Mouse (Mus musculus) bone marrow macrophage, adult 2 months (primary cell): ENCODE results near the gene Gm5168. TPM values are rescaled to one million over a fixed set of nuclear protein-coding genes. Genes with fewer than 3 reads are reported as not detected.
"Not testable (repeated sequence)": the region's sequence is repeated elsewhere in the genome, so short reads cannot be mapped to it uniquely, and the experiment has no call there.

ENCODE experiments used
- H3K27ac ChIP-seq: 2 replicates; pipeline ENCODE4 v1.5.1; 2012; ENCODE audit warnings: low read depth, low read length; ENCODE audit not compliant: insufficient read depth
- H3K4me1 ChIP-seq: 2 replicates; pipeline ENCODE4 v1.6.1; 2012; ENCODE audit warnings: low read length; ENCODE audit not compliant: control insufficient read depth, insufficient read depth
- H3K4me3 ChIP-seq: 2 replicates; pipeline ENCODE4 v1.5.1; 2012; ENCODE audit warnings: mild to moderate bottlenecking, low read length, moderate library complexity; ENCODE audit not compliant: insufficient read depth
- polyA plus RNA-seq: library from polyadenylated mRNA; stranded (reverse); fragments of >200 nt; gene quantifications from 2 replicates; pipeline ENCODE4 v1.2.4, GENCODE M21; 2012; ENCODE audit not compliant: missing spikeins, insufficient read depth, insufficient read length

The Gm5168 gene
- not detected in 2 replicates for polyA plus RNA-seq

DNA sequence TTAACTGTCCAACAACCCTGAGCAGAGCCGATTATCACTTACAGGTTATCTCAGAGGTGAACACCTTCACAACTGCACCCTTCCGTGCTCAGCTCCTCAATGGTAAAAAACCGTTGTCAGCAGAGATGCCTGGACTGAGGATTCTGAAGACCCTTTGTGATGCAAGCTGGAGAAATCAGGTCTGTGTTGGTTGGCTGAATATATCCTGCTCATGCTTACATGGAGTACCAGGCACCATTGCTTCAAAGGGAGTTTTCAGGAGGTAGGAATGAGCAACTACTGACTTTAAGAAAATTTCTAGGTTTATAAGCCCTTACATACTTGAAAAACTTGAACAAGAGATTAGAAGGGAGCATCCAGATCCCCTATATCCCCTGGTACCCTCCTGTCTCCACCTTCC is at the start of gene Gm5168:
Gene Gm5168, minus strand, starts transcription at position 101 of the 400 bp plus-strand sequence.
- not testable (repeated sequence) for H3K27ac ChIP-seq, H3K4me3 ChIP-seq, H3K4me1 ChIP-seq

Other genes starting within 250 kb of the Gm5168 start
- gene Gm2012, start 180.3 kb upstream of the Gm5168 start, polyA plus RNA-seq = not detected in 2 replicates